Mouse (Mus musculus) heart, embryonic 15.5 days (tissue): ENCODE measurements around the gene Olfr1013. TPM values are rescaled to one million over a fixed set of nuclear protein-coding genes. Genes with fewer than 3 reads are reported as not detected.

Experiments
- polyA plus RNA-seq: library from polyadenylated mRNA; unstranded; fragments of >200 nt; fragmentation: Nextera tagmentation; extraction: Ambion mirVana; gene quantifications from 2 replicates; pipeline ENCODE4 v1.2.1, GENCODE M21; 2015

Olfr1013 gene
- polyA plus RNA-seq, 1 experiment from 2014 or later, result not detected

Other genes with a start within 250 kb of the Olfr1013 start
- 0.15 and 0.29 TPM in 2 replicates for gene 4833423E24Rik, start 248.1 kb upstream of the Olfr1013 start, polyA plus RNA-seq
- gene Olfr996, start 187.9 kb upstream of the Olfr1013 start, polyA plus RNA-seq, result not detected in 2 replicates
- gene Olfr998, start 178.2 kb upstream of the Olfr1013 start, polyA plus RNA-seq, result not detected in 2 replicates
- not detected in 2 replicates for gene Olfr1000, start 155.2 kb upstream of the Olfr1013 start, polyA plus RNA-seq
- not detected in 2 replicates for gene Olfr1002, start 116.4 kb upstream of the Olfr1013 start, polyA plus RNA-seq
- gene Olfr154, start 102.6 kb upstream of the Olfr1013 start, polyA plus RNA-seq, result not detected in 2 replicates
- not detected in 2 replicates for gene Olfr1006, start 88.3 kb upstream of the Olfr1013 start, polyA plus RNA-seq
- gene Olfr1008, start 77.7 kb upstream of the Olfr1013 start, polyA plus RNA-seq, result not detected in 2 replicates
- not detected in 2 replicates for gene Olfr1009, start 51.7 kb upstream of the Olfr1013 start, polyA plus RNA-seq
- not detected in 2 replicates for gene Olfr1012, start 4.3 kb upstream of the Olfr1013 start, polyA plus RNA-seq
- not detected in 2 replicates for gene Olfr1014, start 5.6 kb downstream of the Olfr1013 start, polyA plus RNA-seq
- not detected in 2 replicates for gene Olfr1015, start 14.9 kb downstream of the Olfr1013 start, polyA plus RNA-seq
- gene Olfr1016, start 35.4 kb downstream of the Olfr1013 start, polyA plus RNA-seq, result not detected in 2 replicates
- gene Olfr1018, start 51.4 kb downstream of the Olfr1013 start, polyA plus RNA-seq, result not detected in 2 replicates
- gene Olfr1019, start 78.4 kb downstream of the Olfr1013 start, polyA plus RNA-seq, result not detected in 2 replicates
- not detected in 2 replicates for gene Olfr1020, start 79.9 kb downstream of the Olfr1013 start, polyA plus RNA-seq
- not detected in 2 replicates for gene Olfr1022, start 101.5 kb downstream of the Olfr1013 start, polyA plus RNA-seq
- gene Olfr1023, start 118.5 kb downstream of the Olfr1013 start, polyA plus RNA-seq, result not detected in 2 replicates
- gene Olfr1024, start 138.0 kb downstream of the Olfr1013 start, polyA plus RNA-seq, result not detected in 2 replicates
- gene Olfr1025-ps1, start 148.1 kb downstream of the Olfr1013 start, polyA plus RNA-seq, result not detected in 2 replicates
- gene Olfr1026, start 154.5 kb downstream of the Olfr1013 start, polyA plus RNA-seq, result not detected in 2 replicates
- gene Olfr1028, start 183.3 kb downstream of the Olfr1013 start, polyA plus RNA-seq, result not detected in 2 replicates
- gene Olfr1029, start 206.8 kb downstream of the Olfr1013 start, polyA plus RNA-seq, result not detected in 2 replicates
- gene Olfr1030, start 212.2 kb downstream of the Olfr1013 start, polyA plus RNA-seq, result not detected in 2 replicates
- gene Olfr1031, start 223.2 kb downstream of the Olfr1013 start, polyA plus RNA-seq, result not detected in 2 replicates
- gene Olfr1032, start 238.4 kb downstream of the Olfr1013 start, polyA plus RNA-seq, result not detected in 2 replicates